Mouse (Mus musculus) limb, embryonic 10.5 days (tissue): Measurements from ENCODE around the gene Vmn1r128. TPM values are rescaled to one million over a fixed set of nuclear protein-coding genes. Genes with fewer than 3 reads are reported as not detected.
"Not testable (repeated sequence)": the region's sequence is repeated elsewhere in the genome, so short reads cannot be mapped to it uniquely, and the experiment has no call there.

ENCODE experiments used
- DNase-seq: peaks from one replicate; pipeline ENCODE4 v3.0.0-alpha.2; 2017; ENCODE audit warnings: low spot score
- H3K27ac ChIP-seq: fragments of 300-500 bp; sonication (generic); 2 replicates; pipeline ENCODE4 v1.5.1; 2016; ENCODE audit warnings: mild to moderate bottlenecking
- H3K27me3 ChIP-seq: fragments of 300-500 bp; sonication (generic); 2 replicates; pipeline ENCODE4 v1.6.1; 2016; ENCODE audit warnings: low read depth, mild to moderate bottlenecking; ENCODE audit not compliant: poor library complexity, severe bottlenecking
- H3K36me3 ChIP-seq: fragments of 300-500 bp; sonication (generic); 2 replicates; pipeline ENCODE4 v1.6.1; 2016; ENCODE audit warnings: mild to moderate bottlenecking, moderate library complexity
- H3K4me1 ChIP-seq: fragments of 300-500 bp; sonication (generic); 2 replicates; pipeline ENCODE4 v1.6.1; 2016
- H3K4me3 ChIP-seq: fragments of 300-500 bp; sonication (generic); 2 replicates; pipeline ENCODE4 v1.5.1; 2016; ENCODE audit warnings: mild to moderate bottlenecking, moderate library complexity
- H3K9me3 ChIP-seq: fragments of 300-500 bp; sonication (generic); replicated peaks from 2 replicates; pipeline ENCODE4 v1.6.1; 2016; ENCODE audit warnings: mild to moderate bottlenecking
- WGBS: fragments of 180-500 bp; shearing (Covaris S2); methylation state at CpG from one replicate; pipeline ENCODE4 v1.1.7; 2016; 5-methylcytosine and 5-hydroxymethylcytosine counted together
- polyA plus RNA-seq: library from polyadenylated mRNA; unstranded; fragments of >200 nt; fragmentation: Nextera tagmentation; extraction: Ambion mirVana; gene quantifications from 2 replicates; pipeline ENCODE4 v1.2.1, GENCODE M21; 2016

Vmn1r128 gene
- polyA plus RNA-seq: not detected in 2 replicates

DNA sequence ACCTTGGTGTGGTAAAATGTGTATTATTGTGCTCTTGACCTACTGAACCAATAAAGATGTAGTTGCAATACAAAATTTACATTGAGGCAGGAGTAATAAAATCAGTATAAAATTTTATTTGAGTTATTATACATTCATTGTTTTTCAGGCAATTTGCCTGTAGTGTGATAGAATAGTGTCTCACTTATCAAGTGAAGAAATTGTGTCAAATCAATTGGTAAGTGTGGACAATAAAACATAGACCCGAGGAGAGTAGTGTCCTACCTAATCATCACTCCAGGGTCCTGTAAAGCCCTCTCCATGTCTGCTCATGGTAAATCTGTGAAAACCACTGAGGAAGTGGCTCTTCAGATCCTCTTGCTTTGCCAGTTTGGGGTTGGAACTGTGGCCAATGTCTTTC lies at the start of gene Vmn1r128:
Gene Vmn1r128, plus strand, starts transcription at position 301 of the 400 bp plus-strand sequence.
- H3K27ac ChIP-seq, H3K4me1 ChIP-seq, H3K27me3 ChIP-seq, H3K9me3 ChIP-seq, DNase-seq, H3K4me3 ChIP-seq, H3K36me3 ChIP-seq: not testable (repeated sequence)
- WGBS: 79% methylated on average over 1 of the region's 1 CpGs

DNA sequence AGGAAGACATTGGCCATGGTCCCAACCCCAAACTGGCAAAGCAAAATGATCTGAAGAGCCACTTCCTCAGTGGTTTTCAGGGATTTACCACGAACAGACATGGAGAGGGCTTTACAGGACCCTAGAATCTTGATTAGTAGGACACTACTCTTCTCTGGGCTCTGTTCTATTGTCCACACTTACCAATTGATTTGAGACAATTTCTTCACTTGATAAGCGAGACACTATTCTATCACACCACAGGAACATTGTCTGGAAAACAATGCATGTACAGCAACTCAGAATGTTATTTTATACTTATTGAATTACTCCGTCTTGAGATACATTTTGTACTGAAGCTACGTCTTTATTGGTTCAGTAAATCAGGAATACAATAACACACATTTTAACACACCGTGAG lies 47.8 kb upstream of the Vmn1r128 start, which contains the start of gene Vmn1r126:
Gene Vmn1r126, minus strand, starts transcription at position 101 of the 400 bp plus-strand sequence.
- not testable (repeated sequence) for H3K9me3 ChIP-seq, H3K27me3 ChIP-seq, H3K27ac ChIP-seq, H3K4me3 ChIP-seq, DNase-seq, H3K4me1 ChIP-seq, H3K36me3 ChIP-seq
- WGBS: no CpG with 5 or more reads among the region's 5 CpGs

DNA sequence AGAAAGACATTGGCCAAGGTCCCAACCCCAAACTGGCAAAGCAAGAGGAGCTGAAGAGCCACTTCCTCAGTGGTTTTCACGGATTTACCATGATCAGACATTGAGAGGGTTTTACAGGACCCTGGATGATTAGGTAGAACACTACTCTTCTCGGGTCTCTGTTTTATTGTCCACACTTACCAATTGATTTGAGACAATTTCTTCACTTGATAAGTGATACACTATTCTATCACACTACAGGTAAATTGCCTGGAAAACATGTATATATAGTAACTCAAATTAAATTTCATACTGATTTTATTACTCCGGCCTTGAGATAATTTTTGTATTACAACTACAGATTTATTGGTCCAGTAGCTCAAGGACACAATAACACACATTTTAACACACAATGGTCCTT lies 29.4 kb upstream of the Vmn1r128 start, which contains the start of gene Vmn1r127:
Gene Vmn1r127, minus strand, starts transcription at position 101 of the 400 bp plus-strand sequence.
- no CpG with 5 or more reads among the region's 3 CpGs for WGBS
- H3K4me1 ChIP-seq, H3K4me3 ChIP-seq: not testable (repeated sequence)

DNA sequence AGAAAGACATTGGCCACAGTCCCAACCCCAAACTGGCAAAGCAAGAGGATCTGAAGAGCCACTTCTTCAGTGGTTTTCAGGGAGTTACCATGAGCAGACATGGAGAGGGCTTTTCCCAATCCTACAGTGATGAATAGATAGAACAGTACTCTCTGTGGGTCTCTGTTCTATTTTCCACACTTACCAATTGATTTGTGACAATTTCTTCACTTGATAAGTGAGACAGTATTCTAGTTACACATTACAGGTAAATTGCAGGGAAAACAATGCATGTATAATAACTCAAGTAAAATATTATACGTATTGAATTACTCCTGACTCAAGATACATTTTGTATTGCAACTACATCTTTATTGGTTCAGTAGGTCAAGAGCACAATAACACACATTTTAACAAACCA lies 12.0 kb downstream of the Vmn1r128 start, which contains the start of gene Vmn1r129:
Gene Vmn1r129, minus strand, starts transcription at position 101 of the 400 bp plus-strand sequence.
- H3K27me3 ChIP-seq, H3K36me3 ChIP-seq, DNase-seq, H3K9me3 ChIP-seq, H3K27ac ChIP-seq, H3K4me3 ChIP-seq, H3K4me1 ChIP-seq: not testable (repeated sequence)
- no CpG with 5 or more reads among the region's 1 CpGs for WGBS

More for the DNA sequence above, 29.4 kb upstream of the Vmn1r128 start, which contains the start of gene Vmn1r127:
- not testable (repeated sequence) for DNase-seq, H3K27me3 ChIP-seq, H3K27ac ChIP-seq, H3K36me3 ChIP-seq, H3K9me3 ChIP-seq

Other genes starting within 250 kb of the Vmn1r128 start
- not detected in 2 replicates for gene Vmn1r122, start 215.2 kb upstream of the Vmn1r128 start, polyA plus RNA-seq
- not detected in 2 replicates for gene Vmn1r123, start 187.2 kb upstream of the Vmn1r128 start, polyA plus RNA-seq
- gene Gm5157, start 158.9 kb upstream of the Vmn1r128 start, polyA plus RNA-seq: not detected in 2 replicates
- gene Vmn1r124, start 88.8 kb upstream of the Vmn1r128 start, polyA plus RNA-seq: not detected in 2 replicates
- not detected in 2 replicates for gene Vmn1r125, start 77.2 kb upstream of the Vmn1r128 start, polyA plus RNA-seq
- gene Vmn1r126, start 47.9 kb upstream of the Vmn1r128 start, polyA plus RNA-seq: not detected in 2 replicates
- not detected in 2 replicates for gene Vmn1r127, start 29.5 kb upstream of the Vmn1r128 start, polyA plus RNA-seq
- gene Vmn1r129, start 11.9 kb downstream of the Vmn1r128 start, polyA plus RNA-seq: not detected in 2 replicates
- not detected in 2 replicates for gene Gm6882, start 83.4 kb downstream of the Vmn1r128 start, polyA plus RNA-seq
- gene Vmn1r130, start 162.4 kb downstream of the Vmn1r128 start, polyA plus RNA-seq: not detected in 2 replicates
- not detected in 2 replicates for gene Vmn1r131, start 196.7 kb downstream of the Vmn1r128 start, polyA plus RNA-seq